Mouse (Mus musculus): ENCODE data around the gene Dvl1. TPM values are rescaled to one million over a fixed set of nuclear protein-coding genes. Genes with fewer than 3 reads are reported as not detected.
A peak's percentile ranks its signal among the peaks of the same experiment; 100 is the strongest.

Dvl1 gene
- total and polyA plus RNA-seq, 2 experiments from 2014 or later: 17.5 to 141 TPM

GRCm38 (mm10) chr4:155811929-155812664, 35.1 kb upstream of the Dvl1 start, which contains the start of gene Ccnl2:
Ccnl2 (plus strand) TSS chr4:155812489.
- ATAC-seq (ENCODE audit: low FRiP score): peak; percentile 99
- H3K4me1 ChIP-seq (ENCODE audit: insufficient read depth, low read length): peaks cover 7% of the 10 kb centered on the region; the same call in 1 of the 2 replicates

GRCm38 (mm10) chr4:155812665-155813181, 34.5 kb upstream of the Dvl1 start:
- Histone ChIP-seq H3K27ac (ENCODE audit: low read depth, low read length) (peak overlapping the region; percentile 94), H3K4me3 (ENCODE audit: low read depth, low read length) (peak overlapping the region; percentile 92), H3K9ac (replicated peaks; ENCODE audit: low read length, poor library complexity, severe bottlenecking) (peak overlapping the region; percentile 100), H3K36me3 (ENCODE audit: insufficient read depth, low read length) (peaks cover 55% of the 10 kb centered on the region), H3K4me1 (ENCODE audit: insufficient read depth, low read length) (peaks cover 7% of the 10 kb centered on the region; the same call in 1 of the 2 replicates), H3K4me2 (ENCODE audit: low read depth, low read length, poor library complexity, severe bottlenecking) (peak overlapping the region; percentile 84), H3K27me3 (ENCODE audit: insufficient read depth, low read length) (no peaks in the 10 kb centered on the region), H3K9me3 (ENCODE audit: low read length) (no peaks in the 10 kb centered on the region)
- peak; percentile 57 for ATAC-seq (ENCODE audit: low FRiP score)
- DNase-seq (ENCODE audit: low spot score): peak; percentile 41
- no peak for TF ChIP-seq CTCF (IDR thresholded peaks at IDR 0.05)
- WGBS: under 1% methylated on average over 49 of the region's 49 CpGs

More at GRCm38 (mm10) chr4:155811929-155812664, 35.1 kb upstream of the Dvl1 start, which contains the start of gene Ccnl2:
- Histone ChIP-seq H3K4me3 (ENCODE audit: low read depth, low read length) (peak within 1 kb of the TSS; percentile 92), H3K27me3 (ENCODE audit: insufficient read depth, low read length) (no peaks in the 10 kb centered on the region), H3K4me2 (ENCODE audit: low read depth, low read length, poor library complexity, severe bottlenecking) (peak within 1 kb of the TSS; percentile 84), H3K36me3 (ENCODE audit: insufficient read depth, low read length) (peaks cover 53% of the 10 kb centered on the region), H3K27ac (ENCODE audit: low read depth, low read length) (peak within 1 kb of the TSS; percentile 94), H3K9me3 (ENCODE audit: low read length) (no peaks in the 10 kb centered on the region), H3K9ac (replicated peaks; ENCODE audit: low read length, poor library complexity, severe bottlenecking) (peak within 1 kb of the TSS; percentile 100)
- no peak for TF ChIP-seq CTCF (IDR thresholded peaks at IDR 0.05)
- WGBS: under 1% methylated on average over 46 of the region's 60 CpGs
- peak; percentile 98 for DNase-seq (ENCODE audit: low spot score)

GRCm38 (mm10) chr4:155817533-155817932, 29.7 kb upstream of the Dvl1 start:
- ATAC-seq (ENCODE audit: low FRiP score) (no peak), DNase-seq (ENCODE audit: low spot score) (no peak)
- H3K4me3 ChIP-seq (ENCODE audit: low read depth, low read length): no peak overlapping the region
- no peak overlapping the region for H3K4me2 ChIP-seq (ENCODE audit: low read depth, low read length, poor library complexity, severe bottlenecking)
- no peaks in the 10 kb centered on the region for H3K27me3 ChIP-seq (ENCODE audit: insufficient read depth, low read length)
- peaks cover 61% of the 10 kb centered on the region for H3K36me3 ChIP-seq (ENCODE audit: insufficient read depth, low read length)
- H3K9ac ChIP-seq (replicated peaks; ENCODE audit: low read length, poor library complexity, severe bottlenecking): no peak overlapping the region
- H3K9me3 ChIP-seq (ENCODE audit: low read length): no peaks in the 10 kb centered on the region
- WGBS: 82% methylated on average over 4 of the region's 4 CpGs
- no peak for TF ChIP-seq CTCF (IDR thresholded peaks at IDR 0.05)
- no peak overlapping the region for H3K27ac ChIP-seq (ENCODE audit: low read depth, low read length)
- peaks cover 5% of the 10 kb centered on the region; the same call in 1 of the 2 replicates for H3K4me1 ChIP-seq (ENCODE audit: insufficient read depth, low read length)

- H3K9me3 ChIP-seq (ENCODE audit: low read length): no peaks in the 10 kb centered on the region
- H3K4me2 ChIP-seq (ENCODE audit: low read depth, low read length, poor library complexity, severe bottlenecking): no peak overlapping the region
- 77% methylated on average over 7 of the region's 7 CpGs for WGBS
- peak; percentile 50 for TF ChIP-seq CTCF (IDR thresholded peaks at IDR 0.05)
- peaks cover 69% of the 10 kb centered on the region for H3K36me3 ChIP-seq (ENCODE audit: insufficient read depth, low read length)
- ATAC-seq (ENCODE audit: low FRiP score) (no peak), DNase-seq (ENCODE audit: low spot score) (peak; percentile 44)
- no peak overlapping the region for H3K9ac ChIP-seq (replicated peaks; ENCODE audit: low read length, poor library complexity, severe bottlenecking)
- no peak overlapping the region for H3K4me3 ChIP-seq (ENCODE audit: low read depth, low read length)
- no peaks in the 10 kb centered on the region for H3K27me3 ChIP-seq (ENCODE audit: insufficient read depth, low read length)
- H3K27ac ChIP-seq (ENCODE audit: low read depth, low read length): no peak overlapping the region
- no peaks in the 10 kb centered on the region for H3K4me1 ChIP-seq (ENCODE audit: insufficient read depth, low read length)
Measured at GRCm38 (mm10) chr4:155821025-155821424, 26.2 kb upstream of the Dvl1 start.

GRCm38 (mm10) chr4:155823443-155823842, 23.8 kb upstream of the Dvl1 start:
- Histone ChIP-seq H3K9ac (replicated peaks; ENCODE audit: low read length, poor library complexity, severe bottlenecking) (no peak overlapping the region), H3K27me3 (ENCODE audit: insufficient read depth, low read length) (no peaks in the 10 kb centered on the region), H3K36me3 (ENCODE audit: insufficient read depth, low read length) (peaks cover 60% of the 10 kb centered on the region), H3K27ac (ENCODE audit: low read depth, low read length) (no peak overlapping the region), H3K4me3 (ENCODE audit: low read depth, low read length) (no peak overlapping the region), H3K9me3 (ENCODE audit: low read length) (no peaks in the 10 kb centered on the region), H3K4me2 (ENCODE audit: low read depth, low read length, poor library complexity, severe bottlenecking) (no peak overlapping the region), H3K4me1 (ENCODE audit: insufficient read depth, low read length) (no peaks in the 10 kb centered on the region)
- TF ChIP-seq CTCF (IDR thresholded peaks at IDR 0.05): no peak
- 94% methylated on average over 16 of the region's 16 CpGs for WGBS
- DNase-seq (ENCODE audit: low spot score) (no peak), ATAC-seq (ENCODE audit: low FRiP score) (no peak)

- no peak overlapping the region for H3K4me2 ChIP-seq (ENCODE audit: low read depth, low read length, poor library complexity, severe bottlenecking)
- H3K27me3 ChIP-seq (ENCODE audit: insufficient read depth, low read length): no peaks in the 10 kb centered on the region
- no peak for TF ChIP-seq CTCF (IDR thresholded peaks at IDR 0.05)
- no peaks in the 10 kb centered on the region for H3K9me3 ChIP-seq (ENCODE audit: low read length)
- DNase-seq (ENCODE audit: low spot score) (no peak), ATAC-seq (ENCODE audit: low FRiP score) (no peak)
- peaks cover 4% of the 10 kb centered on the region; the same call in 1 of the 2 replicates for H3K4me1 ChIP-seq (ENCODE audit: insufficient read depth, low read length)
- H3K36me3 ChIP-seq (ENCODE audit: insufficient read depth, low read length): peaks cover 14% of the 10 kb centered on the region
- WGBS: 91% methylated on average over 4 of the region's 4 CpGs
- H3K27ac ChIP-seq (ENCODE audit: low read depth, low read length): no peak overlapping the region
- no peak overlapping the region for H3K9ac ChIP-seq (replicated peaks; ENCODE audit: low read length, poor library complexity, severe bottlenecking)
- H3K4me3 ChIP-seq (ENCODE audit: low read depth, low read length): no peak overlapping the region
Measured at GRCm38 (mm10) chr4:155829866-155830265, 17.3 kb upstream of the Dvl1 start.
